In genomic region chr6:53644056-53644455, GRCm38 (mm10) we compare ENCODE assay signal across 25 mouse cellular contexts.
DNase-seq lines count a peak whose midpoint lies in the region; ATAC-seq and TF ChIP-seq lines count a peak whose summit lies in the region.
"Had no signal": no experiment of that assay in that cellular context is flagged by ENCODE, and none has a peak within 500 bp of the region (broad histone marks: within the 10 kb centered on the region; RNA-seq: fewer than 3 reads in every experiment).

No protein-coding gene starts in this region.

- H3K36me3 ChIP-seq in midbrain, embryonic 14.5 days (ENCODE audit: control insufficient read depth, insufficient read depth, low read length) = no peaks in the 10 kb centered on the region
- H3K36me3 ChIP-seq in midbrain, postnatal 0 days (ENCODE audit: insufficient read depth, low read length) = no peaks in the 10 kb centered on the region
- H3K36me3 ChIP-seq in forebrain, embryonic 13.5 days (ENCODE audit: poor library complexity, severe bottlenecking) = no peaks in the 10 kb centered on the region
- no peaks in the 10 kb centered on the region for H3K36me3 ChIP-seq in forebrain, embryonic 15.5 days
- H3K36me3 ChIP-seq: embryonic facial prominence, embryonic 10.5 days; embryonic facial prominence, embryonic 13.5 days; heart, embryonic 10.5 days; hindbrain, embryonic 12.5 days; hindbrain, embryonic 15.5 days had no signal

- no peak for ATAC-seq in midbrain, embryonic 14.5 days (ENCODE audit: low FRiP score, low TSS enrichment)
- ATAC-seq in midbrain, postnatal 0 days (ENCODE audit: low FRiP score) = no peak
- peak; percentile 31; the same call in 1 of the 2 replicates for ATAC-seq in forebrain, embryonic 13.5 days
- ATAC-seq in forebrain, embryonic 15.5 days (replicated peaks) = peak; percentile 27; the same call in 1 of the 2 replicates
- ATAC-seq: CD4-positive, CD25-positive, alpha-beta regulatory T cell, adult 4 months had no signal

- 56% methylated on average over 6 of the region's 6 CpGs for WGBS in midbrain, embryonic 14.5 days
- WGBS in midbrain, postnatal 0 days = 51% methylated on average over 6 of the region's 6 CpGs
- WGBS in forebrain, embryonic 13.5 days = 20% methylated on average over 6 of the region's 6 CpGs
- 12% methylated on average over 6 of the region's 6 CpGs for WGBS in forebrain, embryonic 15.5 days

- H3K4me2 ChIP-seq in midbrain, embryonic 14.5 days (ENCODE audit: low read length) = no peak overlapping the region
- H3K4me2 ChIP-seq in midbrain, postnatal 0 days (ENCODE audit: low read depth, low read length, poor library complexity, severe bottlenecking) = no peak overlapping the region
- H3K4me2 ChIP-seq in forebrain, embryonic 13.5 days = peak overlapping the region; percentile 51
- H3K4me2 ChIP-seq in forebrain, embryonic 15.5 days (replicated peaks) = peak overlapping the region; percentile 4; the same call in 1 of the 2 replicates
- H3K4me2 ChIP-seq: embryonic facial prominence, embryonic 13.5 days; heart, embryonic 13.5 days; hindbrain, embryonic 12.5 days; hindbrain, embryonic 15.5 days had no signal

- no peak overlapping the region for H3K27ac ChIP-seq in midbrain, embryonic 14.5 days (replicated peaks; ENCODE audit: low read depth, low read length)
- no peak overlapping the region for H3K27ac ChIP-seq in midbrain, postnatal 0 days (ENCODE audit: low read depth, low read length)
- H3K27ac ChIP-seq in forebrain, embryonic 13.5 days = peak overlapping the region; percentile 86
- peak overlapping the region; percentile 27 for H3K27ac ChIP-seq in forebrain, embryonic 15.5 days (replicated peaks)
- H3K27ac ChIP-seq: embryonic facial prominence, embryonic 10.5 days; embryonic facial prominence, embryonic 13.5 days; gastrocnemius, adult 2 months; heart, adult 2 months; heart, embryonic 10.5 days; heart, embryonic 13.5 days; hindbrain, embryonic 12.5 days; hindbrain, embryonic 15.5 days had no signal

- no peak for TF ChIP-seq CTCF in midbrain, postnatal 0 days (IDR thresholded peaks at IDR 0.05)

- H3K27me3 ChIP-seq in midbrain, embryonic 14.5 days (ENCODE audit: control insufficient read depth, insufficient read depth, low read length) = no peaks in the 10 kb centered on the region
- no peaks in the 10 kb centered on the region for H3K27me3 ChIP-seq in midbrain, postnatal 0 days (ENCODE audit: insufficient read depth, low read length)
- no peaks in the 10 kb centered on the region for H3K27me3 ChIP-seq in forebrain, embryonic 13.5 days
- H3K27me3 ChIP-seq in forebrain, embryonic 15.5 days = no peaks in the 10 kb centered on the region
- H3K27me3 ChIP-seq: embryonic facial prominence, embryonic 13.5 days; heart, embryonic 13.5 days; hindbrain, embryonic 12.5 days; hindbrain, embryonic 15.5 days had no signal

- intact Hi-C loops in heart, postnatal 10 days (cut with DNase I) = no loop called here

- peaks cover 10% of the 10 kb centered on the region; the same call in 1 of the 2 replicates for H3K4me1 ChIP-seq in midbrain, embryonic 14.5 days (ENCODE audit: control insufficient read depth, insufficient read depth, low read length)
- peaks cover 6% of the 10 kb centered on the region; the same call in 1 of the 2 replicates for H3K4me1 ChIP-seq in midbrain, postnatal 0 days (ENCODE audit: insufficient read depth, low read length)
- H3K4me1 ChIP-seq in forebrain, embryonic 13.5 days = peaks cover 45% of the 10 kb centered on the region
- peaks cover 35% of the 10 kb centered on the region for H3K4me1 ChIP-seq in forebrain, embryonic 15.5 days
- H3K4me1 ChIP-seq: embryonic facial prominence, embryonic 13.5 days; heart, embryonic 10.5 days had no signal

- peak; percentile 31 for DNase-seq in heart, adult 11 months
- DNase-seq in heart, postnatal 10 days = no peak
- peak; percentile 37 for DNase-seq in midbrain, embryonic 14.5 days
- no peak for DNase-seq in midbrain, postnatal 0 days (ENCODE audit: low spot score)
- no peak for DNase-seq in thymus, adult 18-20 months
- DNase-seq in layer of hippocampus, postnatal 25 days (ENCODE audit: extremely low spot score in 1 of 2, low spot score in 1 of 2) = no peak
- DNase-seq: adrenal gland, adult 2 months; adrenal gland, postnatal 14 days; cerebellum, adult 11-12 months; cerebellum, adult 8-10 months; cerebellum, postnatal 36 days; embryo, embryonic 11 days; gastrocnemius, adult 2 months; gastrocnemius, postnatal 14 days; heart, adult 2 months had no signal

- H3K9me3 ChIP-seq in midbrain, embryonic 14.5 days (ENCODE audit: control insufficient read depth, low read length) = no peaks in the 10 kb centered on the region
- H3K9me3 ChIP-seq in midbrain, postnatal 0 days (ENCODE audit: low read length) = no peaks in the 10 kb centered on the region
- H3K9me3 ChIP-seq in forebrain, embryonic 13.5 days (replicated peaks) = no peaks in the 10 kb centered on the region
- no peaks in the 10 kb centered on the region for H3K9me3 ChIP-seq in forebrain, embryonic 15.5 days
- H3K9me3 ChIP-seq: embryonic facial prominence, embryonic 10.5 days; embryonic facial prominence, embryonic 13.5 days; heart, embryonic 10.5 days; heart, embryonic 13.5 days; hindbrain, embryonic 12.5 days; hindbrain, embryonic 15.5 days had no signal

- no peak overlapping the region for H3K9ac ChIP-seq in midbrain, embryonic 14.5 days (replicated peaks; ENCODE audit: low read length)
- H3K9ac ChIP-seq in midbrain, postnatal 0 days (replicated peaks; ENCODE audit: low read length, poor library complexity, severe bottlenecking) = no peak overlapping the region
- H3K9ac ChIP-seq in forebrain, embryonic 13.5 days = no peak overlapping the region
- H3K9ac ChIP-seq in forebrain, embryonic 15.5 days (replicated peaks) = no peak overlapping the region
- H3K9ac ChIP-seq: embryonic facial prominence, embryonic 13.5 days; heart, embryonic 13.5 days; hindbrain, embryonic 12.5 days; hindbrain, embryonic 15.5 days had no signal

- H3K4me3 ChIP-seq in midbrain, embryonic 14.5 days (replicated peaks; ENCODE audit: low read depth, low read length) = no peak overlapping the region
- no peak overlapping the region for H3K4me3 ChIP-seq in midbrain, postnatal 0 days (ENCODE audit: low read depth, low read length)
- H3K4me3 ChIP-seq in forebrain, embryonic 13.5 days = no peak overlapping the region
- H3K4me3 ChIP-seq in forebrain, embryonic 15.5 days = no peak overlapping the region
- H3K4me3 ChIP-seq: embryonic facial prominence, embryonic 10.5 days; embryonic facial prominence, embryonic 13.5 days; erythroblast, embryonic 14.5 days; gastrocnemius, adult 2 months; heart, adult 2 months; heart, embryonic 10.5 days; heart, embryonic 13.5 days; hindbrain, embryonic 12.5 days; hindbrain, embryonic 15.5 days had no signal

Comparison
In these comparisons a context has a peak if more than half of its experiments do, and no peak if none do; other contexts are left out.
1. DNase-seq: peak in heart, adult 11 months (single experiment) and midbrain, embryonic 14.5 days (single experiment); none in heart, postnatal 10 days (0 of 2), midbrain, postnatal 0 days (single experiment), thymus, adult 18-20 months (0 of 2) and layer of hippocampus, postnatal 25 days (0 of 2).
2. ATAC-seq: peak in forebrain, embryonic 13.5 days (single experiment) and forebrain, embryonic 15.5 days (single experiment); none in midbrain, embryonic 14.5 days (single experiment) and midbrain, postnatal 0 days (single experiment).
3. H3K27ac ChIP-seq: peak in forebrain, embryonic 13.5 days (single experiment) and forebrain, embryonic 15.5 days (single experiment); none in midbrain, embryonic 14.5 days (single experiment) and midbrain, postnatal 0 days (single experiment).
4. H3K4me2 ChIP-seq: peak in forebrain, embryonic 13.5 days (single experiment) and forebrain, embryonic 15.5 days (single experiment); none in midbrain, embryonic 14.5 days (single experiment) and midbrain, postnatal 0 days (single experiment).